Mouse (Mus musculus) neural tube, embryonic 11.5 days (tissue): ENCODE measurements around the gene Dnm2. TPM values are rescaled to one million over a fixed set of nuclear protein-coding genes. Genes with fewer than 3 reads are reported as not detected.
"Not testable (repeated sequence)": the region's sequence is repeated elsewhere in the genome, so short reads cannot be mapped to it uniquely, and the experiment has no call there.

Experiments used
- ATAC-seq: fragments of 200-750 bp; cut with Nextera tagmentation; 2 replicates; pipeline ENCODE4 v1.8.0; 2017; ENCODE audit warnings: moderate number of reproducible peaks, mild to moderate bottlenecking, moderate TSS enrichment, moderate library complexity; ENCODE audit not compliant: insufficient read depth, low FRiP score, low TSS enrichment
- DNase-seq: peaks from one replicate; pipeline ENCODE4 v3.0.0-alpha.2; 2015; ENCODE audit warnings: low spot score
- H3K27ac ChIP-seq: fragments of 300-500 bp; sonication (generic); 2 replicates; pipeline ENCODE4 v1.5.1; 2014; ENCODE audit warnings: low read depth, mild to moderate bottlenecking, low read length
- H3K27me3 ChIP-seq: fragments of 300-500 bp; sonication (generic); 2 replicates; pipeline ENCODE4 v1.6.1; 2014; ENCODE audit warnings: mild to moderate bottlenecking, low read length, mixed read lengths; ENCODE audit not compliant: control insufficient read depth, insufficient read depth
- H3K36me3 ChIP-seq: fragments of 300-500 bp; sonication (generic); 2 replicates; pipeline ENCODE4 v1.6.1; 2014; ENCODE audit warnings: mild to moderate bottlenecking, low read length, moderate library complexity, mixed read lengths; ENCODE audit not compliant: control insufficient read depth, insufficient read depth
- H3K4me1 ChIP-seq: fragments of 300-500 bp; sonication (generic); 2 replicates; pipeline ENCODE4 v1.6.1; 2014; ENCODE audit warnings: low read length, mixed read lengths; ENCODE audit not compliant: control insufficient read depth, insufficient read depth
- H3K4me2 ChIP-seq: fragments of 300-500 bp; sonication (generic); 2 replicates; pipeline ENCODE4 v1.6.1; 2014; ENCODE audit warnings: low read depth, mild to moderate bottlenecking, moderate library complexity
- H3K4me3 ChIP-seq: fragments of 300-500 bp; sonication (generic); 2 replicates; pipeline ENCODE4 v1.5.1; 2014; ENCODE audit warnings: low read depth, low read length
- H3K9ac ChIP-seq: fragments of 300-500 bp; sonication (generic); 2 replicates; pipeline ENCODE4 v1.6.1; 2014; ENCODE audit warnings: mild to moderate bottlenecking, low read length
- H3K9me3 ChIP-seq: fragments of 300-500 bp; sonication (generic); 2 replicates; pipeline ENCODE4 v1.6.1; 2016; ENCODE audit warnings: low read length; ENCODE audit not compliant: control insufficient read depth
- WGBS: fragments of 180-500 bp; shearing (Covaris S2); extraction: QIAGEN DNeasy Blood & Tissue Kit; methylation state at CpG from one replicate; pipeline ENCODE4 v1.1.7; 2014; 5-methylcytosine and 5-hydroxymethylcytosine counted together
- polyA plus RNA-seq: library from polyadenylated mRNA; unstranded; fragments of >200 nt; fragmentation: Nextera tagmentation; extraction: Ambion mirVana; gene quantifications from 2 replicates; pipeline ENCODE4 v1.2.1, GENCODE M21; 2014

Gene Dnm2
- polyA plus RNA-seq, 1 experiment from 2014 or later = 69.7 TPM

DNA sequence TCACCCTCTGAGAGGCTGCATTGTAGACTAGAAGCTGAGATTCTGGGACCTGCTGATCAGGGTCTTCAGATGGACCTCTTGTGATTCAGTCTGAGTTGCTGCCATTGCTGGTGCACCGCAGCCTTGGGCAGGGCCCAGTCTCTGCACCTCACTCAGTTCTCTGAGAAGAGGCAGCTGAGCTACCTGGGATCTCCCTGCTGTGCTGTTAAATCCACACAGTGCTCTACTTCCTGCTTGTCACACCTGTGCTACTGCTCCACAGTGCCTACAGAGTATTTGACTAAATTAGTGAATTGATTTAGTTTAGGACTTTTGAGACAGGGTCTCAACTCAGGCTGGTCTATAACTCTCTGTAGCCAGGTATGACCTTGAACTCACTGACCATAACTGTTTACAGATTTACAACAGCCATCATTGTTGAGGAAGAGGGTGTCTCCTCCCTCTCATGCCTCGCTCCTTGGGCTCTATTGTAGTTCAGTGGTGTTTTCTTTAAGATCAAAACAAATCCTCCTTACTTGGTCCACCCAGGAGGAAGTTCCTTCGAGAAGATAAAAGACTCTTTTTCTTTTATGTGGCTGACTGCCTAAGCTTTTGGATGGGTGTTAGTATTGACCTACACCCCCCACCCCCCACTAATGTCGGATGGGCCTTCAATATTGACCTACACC is 30.5 kb downstream of the Dnm2 start:
- no peak overlapping the region for H3K9ac ChIP-seq
- H3K4me1 ChIP-seq = no peaks in the 10 kb centered on the region
- ATAC-seq (no peak), DNase-seq (no peak)
- no peak overlapping the region for H3K4me2 ChIP-seq
- no peak overlapping the region for H3K27ac ChIP-seq
- WGBS = 53% methylated on average over 4 of the region's 4 CpGs
- peaks cover 3% of the 10 kb centered on the region; the same call in 1 of the 2 replicates for H3K36me3 ChIP-seq
- H3K9me3 ChIP-seq = no peaks in the 10 kb centered on the region
- H3K27me3 ChIP-seq = no peaks in the 10 kb centered on the region
- no peak overlapping the region for H3K4me3 ChIP-seq

- Histone ChIP-seq H3K4me1 (no peaks in the 10 kb centered on the region), H3K9ac (no peak overlapping the region), H3K36me3 (peaks cover 3% of the 10 kb centered on the region; the same call in 1 of the 2 replicates), H3K4me3 (no peak overlapping the region), H3K4me2 (no peak overlapping the region), H3K9me3 (no peaks in the 10 kb centered on the region), H3K27me3 (no peaks in the 10 kb centered on the region), H3K27ac (no peak overlapping the region)
- ATAC-seq = no peak
- DNase-seq = no peak
- WGBS = 92% methylated on average over 7 of the region's 7 CpGs
Observed at GRCm38 (mm10) chr9:21456246-21456929, 31.7 kb downstream of the Dnm2 start.

DNA sequence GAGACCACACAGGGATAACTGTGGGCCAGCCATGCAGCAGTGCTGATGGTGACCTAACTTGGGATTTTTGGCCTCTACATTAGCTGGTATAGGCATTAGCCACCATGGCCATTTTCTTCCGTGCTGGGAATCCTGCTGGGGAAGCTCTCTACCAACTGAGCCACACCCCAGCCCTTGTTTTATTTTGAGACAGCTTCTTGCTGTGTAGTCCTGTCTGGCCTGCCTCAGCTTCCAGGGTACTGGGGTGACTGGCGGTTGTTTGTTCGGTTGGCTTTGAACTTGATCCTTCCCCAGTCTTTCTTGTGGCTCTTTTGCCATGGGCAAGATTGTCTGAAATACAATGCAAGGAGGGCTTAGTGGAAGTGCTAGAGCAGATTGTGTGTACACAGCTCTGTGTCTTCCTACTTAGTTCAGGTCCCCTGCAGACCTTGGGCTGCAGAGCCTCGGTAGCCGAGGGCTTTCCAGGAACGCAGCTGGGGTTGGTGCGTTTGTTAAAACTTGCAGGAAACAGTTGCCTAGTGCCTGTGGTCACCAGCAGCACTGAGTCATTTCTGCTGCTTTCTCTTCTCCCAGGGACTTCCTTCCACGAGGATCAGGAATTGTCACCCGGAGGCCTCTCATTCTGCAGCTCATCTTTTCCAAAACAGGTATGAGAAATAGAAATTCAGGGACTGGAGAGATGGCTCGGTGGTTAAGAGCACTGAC is 32.4 kb downstream of the Dnm2 start:
- no peak for ATAC-seq
- H3K4me2 ChIP-seq = no peak overlapping the region

GRCm38 (mm10) chr9:21458821-21459220 is 34.1 kb downstream of the Dnm2 start:
- Histone ChIP-seq H3K4me3 (no peak overlapping the region), H3K27me3 (no peaks in the 10 kb centered on the region), H3K27ac (no peak overlapping the region), H3K36me3 (peaks cover 3% of the 10 kb centered on the region; the same call in 1 of the 2 replicates), H3K9ac (no peak overlapping the region), H3K4me2 (no peak overlapping the region), H3K4me1 (no peaks in the 10 kb centered on the region), H3K9me3 (no peaks in the 10 kb centered on the region)
- ATAC-seq = no peak
- no peak for DNase-seq
- 93% methylated on average over 3 of the region's 3 CpGs for WGBS

More for the DNA sequence above, 32.4 kb downstream of the Dnm2 start:
- WGBS = 93% methylated on average over 10 of the region's 10 CpGs
- no peak for DNase-seq
- no peak overlapping the region for H3K4me3 ChIP-seq
- no peak overlapping the region for H3K9ac ChIP-seq
- no peaks in the 10 kb centered on the region for H3K4me1 ChIP-seq
- H3K27ac ChIP-seq = no peak overlapping the region
- H3K27me3 ChIP-seq = no peaks in the 10 kb centered on the region
- peaks cover 3% of the 10 kb centered on the region; the same call in 1 of the 2 replicates for H3K36me3 ChIP-seq
- H3K9me3 ChIP-seq = no peaks in the 10 kb centered on the region

DNA sequence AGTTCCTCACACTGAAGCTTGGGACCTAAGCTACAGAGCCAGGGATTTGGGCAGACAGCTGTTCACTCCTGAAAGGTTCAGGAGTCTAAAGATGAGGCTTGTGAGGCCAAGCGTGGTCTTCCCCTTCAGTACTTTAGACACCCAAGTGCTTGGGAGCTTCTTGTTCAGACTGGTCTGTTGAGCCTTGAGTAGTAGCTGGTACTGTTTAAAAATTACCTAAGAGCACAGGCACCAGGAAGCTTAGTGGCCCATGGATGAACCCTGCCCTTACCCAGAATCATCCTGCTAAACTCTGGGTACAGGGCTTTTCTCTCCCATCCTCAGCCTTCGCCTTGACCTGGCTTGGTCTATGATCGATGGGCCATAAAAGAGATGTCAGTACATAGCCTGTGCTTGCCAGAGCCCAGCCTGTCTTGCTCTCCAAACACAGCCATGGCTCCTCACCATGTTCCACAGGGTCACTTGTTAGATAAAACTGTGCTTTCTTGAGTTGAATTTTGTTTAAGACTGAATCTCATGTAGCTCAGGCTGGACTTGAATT is 35.8 kb downstream of the Dnm2 start:
- H3K4me3 ChIP-seq = no peak overlapping the region
- H3K27ac ChIP-seq = no peak overlapping the region
- H3K27me3 ChIP-seq = no peaks in the 10 kb centered on the region
- no peak overlapping the region for H3K9ac ChIP-seq
- H3K36me3 ChIP-seq = peaks cover 3% of the 10 kb centered on the region; the same call in 1 of the 2 replicates
- 93% methylated on average over 3 of the region's 3 CpGs for WGBS
- no peaks in the 10 kb centered on the region for H3K4me1 ChIP-seq
- DNase-seq (no peak), ATAC-seq (no peak)
- H3K9me3 ChIP-seq = no peaks in the 10 kb centered on the region
- no peak overlapping the region for H3K4me2 ChIP-seq

GRCm38 (mm10) chr9:21463138-21463590 is 38.5 kb downstream of the Dnm2 start:
- Histone ChIP-seq H3K27ac (no peak overlapping the region), H3K4me3 (no peak overlapping the region), H3K9ac (no peak overlapping the region), H3K9me3 (no peaks in the 10 kb centered on the region), H3K27me3 (no peaks in the 10 kb centered on the region), H3K4me2 (no peak overlapping the region), H3K4me1 (no peaks in the 10 kb centered on the region), H3K36me3 (peaks cover 3% of the 10 kb centered on the region; the same call in 1 of the 2 replicates)
- no peak for DNase-seq
- WGBS = 82% methylated on average over 5 of the region's 5 CpGs
- ATAC-seq = no peak

- no peak overlapping the region for H3K4me3 ChIP-seq
- no peaks in the 10 kb centered on the region for H3K4me1 ChIP-seq
- no peak overlapping the region for H3K4me2 ChIP-seq
- H3K9me3 ChIP-seq = no peaks in the 10 kb centered on the region
- WGBS = 91% methylated on average over 3 of the region's 3 CpGs
- H3K27ac ChIP-seq = no peak overlapping the region
- H3K9ac ChIP-seq = no peak overlapping the region
- ATAC-seq (no peak), DNase-seq (no peak)
- H3K36me3 ChIP-seq = peaks cover 3% of the 10 kb centered on the region; the same call in 1 of the 2 replicates
- H3K27me3 ChIP-seq = no peaks in the 10 kb centered on the region
Observed at GRCm38 (mm10) chr9:21463766-21464564, 39.3 kb downstream of the Dnm2 start.

GRCm38 (mm10) chr9:21464565-21464928 is 39.8 kb downstream of the Dnm2 start:
- not testable (repeated sequence) for H3K4me1 ChIP-seq, H3K9ac ChIP-seq, DNase-seq, H3K9me3 ChIP-seq, H3K27me3 ChIP-seq, ATAC-seq, H3K27ac ChIP-seq, H3K36me3 ChIP-seq, H3K4me3 ChIP-seq, H3K4me2 ChIP-seq
- 94% methylated on average over 7 of the region's 7 CpGs for WGBS
